Mouse (Mus musculus) inflammation-experienced regulatory T-cells, adult 6 months (primary cell): ENCODE data around the gene Gm49368. TPM values are rescaled to one million over a fixed set of nuclear protein-coding genes. Genes with fewer than 3 reads are reported as not detected.

Experiments used
- ATAC-seq: one replicate; pipeline ENCODE4 v1.8.0; 2017
- polyA plus RNA-seq, 3 experiments: library from polyadenylated mRNA; unstranded; fragments of 100-300 nt; shearing (Covaris generic); gene quantifications; one replicate each; pipeline ENCODE4 v1.2.1; 2017

The Gm49368 gene
- polyA plus RNA-seq, 3 experiments from 2014 or later, result 0.87 TPM; not detected in 2

GRCm38 (mm10) chr7:128058576-128058975, 3.9 kb upstream of the Gm49368 start:
- no peak for ATAC-seq

DNA sequence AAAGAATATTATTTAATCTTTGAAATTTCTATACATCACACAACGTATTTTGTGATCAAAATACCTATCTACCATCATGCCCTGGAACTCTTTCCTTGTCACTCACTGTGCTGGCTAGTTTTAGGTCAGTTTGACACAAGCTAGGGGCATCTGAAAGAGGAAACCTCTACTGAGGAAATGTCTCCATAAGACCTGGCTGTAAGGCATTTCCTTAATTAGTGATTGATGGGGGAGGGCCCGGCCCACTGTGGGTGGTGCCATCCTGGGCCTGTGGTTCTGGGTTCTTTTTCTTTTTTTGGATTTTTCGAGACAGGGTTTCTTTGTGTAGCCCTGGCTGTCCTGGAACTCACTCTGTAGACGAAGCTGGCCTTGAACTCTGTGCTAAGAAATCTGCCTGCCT, 3.4 kb upstream of the Gm49368 start:
- ATAC-seq, result no peak

DNA sequence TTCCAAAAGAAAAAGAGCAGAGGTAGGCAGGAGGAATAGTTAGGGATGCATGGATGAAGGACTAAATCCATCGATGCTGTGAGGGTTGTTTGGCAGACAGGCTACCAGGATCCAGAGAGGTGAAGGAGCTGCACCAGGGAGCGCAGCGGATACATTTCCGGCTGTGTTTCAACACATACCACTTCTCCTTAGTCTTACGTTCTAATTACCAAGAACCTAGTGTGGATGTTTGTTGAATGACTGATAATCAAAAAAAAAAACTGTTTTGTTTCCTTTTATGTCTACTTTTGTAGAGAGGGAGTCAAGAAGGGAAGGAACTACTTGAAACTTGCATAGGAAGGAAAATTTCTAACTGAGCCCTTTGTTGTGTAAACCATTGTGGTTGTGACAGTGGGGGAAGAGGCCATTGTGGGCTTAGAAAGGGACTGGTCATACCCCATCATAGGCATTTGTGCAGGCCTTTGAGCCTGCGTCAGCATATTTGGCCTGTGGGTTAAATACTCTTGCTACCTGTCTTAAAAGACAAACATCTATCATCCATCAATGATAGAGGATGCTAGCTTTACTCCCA, 813 bp downstream of the Gm49368 start:
- no peak for ATAC-seq

DNA sequence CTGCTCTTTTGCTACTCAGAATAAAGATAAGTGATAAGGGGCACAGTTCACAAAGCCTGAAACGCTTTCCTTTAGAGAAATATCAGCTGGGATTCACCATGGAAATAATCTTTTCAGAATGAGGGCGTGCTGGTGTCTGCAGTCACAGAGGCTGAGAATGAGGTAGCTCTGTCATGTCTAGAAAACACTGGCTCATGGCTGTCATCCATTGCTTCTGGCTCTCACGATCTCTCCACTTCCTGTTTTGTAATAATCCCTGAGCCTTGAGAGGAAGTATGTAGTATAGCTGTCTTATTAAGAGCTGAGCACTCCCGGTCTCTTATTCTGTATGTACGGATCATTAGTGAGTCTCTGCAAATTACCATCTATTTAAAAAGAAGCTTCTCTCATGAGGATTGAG, 3.1 kb downstream of the Gm49368 start:
- no peak for ATAC-seq

DNA sequence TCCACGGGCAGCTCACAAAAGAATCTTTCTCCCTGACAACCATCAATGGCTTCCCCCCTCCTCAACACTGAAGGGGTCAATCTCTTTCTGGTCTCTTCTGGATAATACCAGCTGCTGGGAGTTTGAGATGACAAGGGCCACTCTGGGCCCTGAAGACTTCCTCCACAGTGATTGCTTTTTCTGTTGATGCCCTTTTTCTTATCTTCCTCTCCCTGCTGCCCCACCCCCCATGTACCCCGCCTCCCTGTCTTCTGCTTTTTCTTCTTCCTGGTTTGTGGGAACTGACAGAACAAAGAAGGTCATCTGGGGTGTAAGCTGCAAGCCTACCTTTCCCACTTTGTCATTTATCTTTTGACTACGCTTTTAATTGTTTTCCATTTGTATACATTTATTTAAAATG, 5.4 kb downstream of the Gm49368 start:
- no peak for ATAC-seq

- no peak for ATAC-seq
These were observed 7.4 kb downstream of the Gm49368 start for GRCm38 (mm10) chr7:128069844-128070243.

GRCm38 (mm10) chr7:128071816-128072215, 9.3 kb downstream of the Gm49368 start:
- no peak for ATAC-seq

DNA sequence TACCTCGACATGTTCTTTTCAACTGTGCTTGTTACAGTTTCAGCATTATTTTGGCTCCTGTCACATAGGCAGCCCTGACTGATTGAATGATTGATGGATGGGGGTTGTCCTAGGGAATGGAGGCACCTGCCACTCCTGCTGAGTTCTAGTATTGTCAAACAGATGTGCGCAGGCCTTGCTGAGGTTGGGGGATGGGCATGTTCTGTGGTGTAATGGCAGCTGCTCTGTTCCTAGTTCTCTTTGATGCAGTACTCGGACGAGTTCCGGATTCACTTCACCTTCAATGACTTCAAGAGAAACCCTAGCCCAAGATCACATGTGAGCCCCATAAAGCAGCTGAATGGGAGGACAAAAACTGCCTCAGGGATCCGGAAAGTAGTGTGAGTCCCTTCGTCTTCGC, 17.5 kb downstream of the Gm49368 start:
- no peak for ATAC-seq

GRCm38 (mm10) chr7:128089141-128089540, 26.7 kb downstream of the Gm49368 start:
- no peak for ATAC-seq

DNA sequence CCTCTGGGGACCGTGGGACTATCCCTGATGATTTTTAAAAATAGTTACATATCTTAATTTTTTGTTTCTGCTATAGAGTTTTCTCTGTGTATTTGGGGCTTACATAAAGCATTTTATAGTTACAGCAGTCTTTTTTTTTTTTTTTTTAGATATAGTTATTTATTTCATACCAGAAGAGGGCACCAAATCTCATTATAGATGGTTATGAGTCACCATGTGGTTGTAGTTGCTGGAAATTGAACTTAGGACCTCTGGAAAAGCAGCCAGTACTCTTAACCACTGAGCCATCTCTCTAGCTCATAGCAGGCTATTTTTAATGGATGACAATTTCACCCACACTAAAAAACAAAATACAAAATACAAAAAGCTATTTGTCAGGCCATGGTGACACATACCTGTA, 35.7 kb downstream of the Gm49368 start:
- ATAC-seq, result no peak

DNA sequence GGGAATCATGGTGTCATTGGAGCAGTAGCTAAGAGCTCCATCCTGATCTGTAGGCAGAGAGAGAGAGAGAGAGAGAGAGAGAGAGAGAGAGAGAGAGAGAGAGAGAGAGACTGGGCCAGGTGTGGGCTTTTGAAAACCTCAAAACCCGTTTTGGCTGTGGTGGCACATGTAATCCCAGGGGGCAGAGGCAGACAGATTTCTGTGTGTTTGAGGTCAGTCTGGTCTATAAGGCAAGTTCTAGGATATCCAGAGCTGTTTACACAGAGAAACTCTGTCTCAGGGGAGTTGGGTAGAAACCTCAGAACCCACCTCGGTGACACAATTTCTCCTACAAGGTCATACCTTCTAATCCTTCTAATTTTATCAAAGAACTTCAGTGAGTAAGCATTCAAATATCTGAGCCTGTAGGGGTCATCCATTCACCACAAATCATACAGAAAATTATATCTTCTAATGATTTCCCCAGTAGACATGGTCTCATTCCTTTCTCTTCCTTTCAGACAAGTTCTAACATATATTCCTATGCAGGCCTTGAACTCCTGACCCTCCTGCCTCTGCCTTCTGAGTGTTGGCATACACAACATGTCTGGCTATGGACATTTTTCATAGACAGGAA, 38.4 kb downstream of the Gm49368 start:
- no peak for ATAC-seq

DNA sequence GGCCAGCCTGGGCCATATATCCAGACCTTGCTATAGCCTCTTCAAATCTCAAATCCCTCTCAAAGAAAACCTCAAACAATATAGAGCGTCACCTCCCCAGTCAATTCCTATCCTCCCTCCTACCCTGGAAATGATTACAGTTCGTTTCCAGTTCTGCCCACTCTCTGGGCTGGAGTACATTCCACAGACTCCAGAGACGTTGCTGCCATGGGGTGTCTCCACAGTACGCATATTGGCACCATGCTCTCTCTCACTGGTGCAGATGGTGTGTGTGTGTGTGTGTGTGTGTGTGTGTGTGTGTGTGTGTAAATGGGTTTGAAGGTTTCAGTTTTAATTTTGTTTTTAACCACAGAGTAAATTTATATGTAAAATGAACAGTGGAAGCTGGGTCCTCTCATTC, 42.8 kb downstream of the Gm49368 start:
- ATAC-seq, result peak; percentile 41

GRCm38 (mm10) chr7:128107462-128107861, 45.0 kb downstream of the Gm49368 start:
- ATAC-seq, result no peak

GRCm38 (mm10) chr7:128110314-128110713, 47.8 kb downstream of the Gm49368 start:
- no peak for ATAC-seq

GRCm38 (mm10) chr7:128112131-128112530, 49.6 kb downstream of the Gm49368 start:
- ATAC-seq, result no peak

GRCm38 (mm10) chr7:128114371-128115105, 52.1 kb downstream of the Gm49368 start:
- ATAC-seq, result no peak

GRCm38 (mm10) chr7:128115211-128115958, 52.9 kb downstream of the Gm49368 start:
- no peak for ATAC-seq

DNA sequence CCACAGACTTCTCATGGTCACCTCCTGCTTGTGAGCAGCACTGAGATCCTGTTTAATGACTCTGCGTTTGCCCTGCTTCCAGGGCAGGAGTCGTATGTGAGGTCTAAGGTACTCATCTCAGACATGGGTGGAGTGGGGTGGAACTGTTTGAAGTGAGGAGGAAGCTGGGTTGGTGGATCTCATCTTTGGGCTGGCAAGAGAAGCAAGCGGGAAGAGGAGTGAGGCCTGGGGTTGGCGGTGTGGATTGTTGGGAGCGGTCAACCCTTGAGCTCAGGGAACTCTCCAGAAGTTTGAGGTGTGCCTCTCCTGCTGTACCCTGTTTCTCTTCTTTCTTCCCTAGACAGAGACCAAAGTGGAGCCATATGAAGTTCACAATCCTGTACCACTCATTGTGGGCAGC, 53.9 kb downstream of the Gm49368 start:
- ATAC-seq, result no peak

GRCm38 (mm10) chr7:128119726-128120490, 57.4 kb downstream of the Gm49368 start:
- peak; percentile 61 for ATAC-seq

DNA sequence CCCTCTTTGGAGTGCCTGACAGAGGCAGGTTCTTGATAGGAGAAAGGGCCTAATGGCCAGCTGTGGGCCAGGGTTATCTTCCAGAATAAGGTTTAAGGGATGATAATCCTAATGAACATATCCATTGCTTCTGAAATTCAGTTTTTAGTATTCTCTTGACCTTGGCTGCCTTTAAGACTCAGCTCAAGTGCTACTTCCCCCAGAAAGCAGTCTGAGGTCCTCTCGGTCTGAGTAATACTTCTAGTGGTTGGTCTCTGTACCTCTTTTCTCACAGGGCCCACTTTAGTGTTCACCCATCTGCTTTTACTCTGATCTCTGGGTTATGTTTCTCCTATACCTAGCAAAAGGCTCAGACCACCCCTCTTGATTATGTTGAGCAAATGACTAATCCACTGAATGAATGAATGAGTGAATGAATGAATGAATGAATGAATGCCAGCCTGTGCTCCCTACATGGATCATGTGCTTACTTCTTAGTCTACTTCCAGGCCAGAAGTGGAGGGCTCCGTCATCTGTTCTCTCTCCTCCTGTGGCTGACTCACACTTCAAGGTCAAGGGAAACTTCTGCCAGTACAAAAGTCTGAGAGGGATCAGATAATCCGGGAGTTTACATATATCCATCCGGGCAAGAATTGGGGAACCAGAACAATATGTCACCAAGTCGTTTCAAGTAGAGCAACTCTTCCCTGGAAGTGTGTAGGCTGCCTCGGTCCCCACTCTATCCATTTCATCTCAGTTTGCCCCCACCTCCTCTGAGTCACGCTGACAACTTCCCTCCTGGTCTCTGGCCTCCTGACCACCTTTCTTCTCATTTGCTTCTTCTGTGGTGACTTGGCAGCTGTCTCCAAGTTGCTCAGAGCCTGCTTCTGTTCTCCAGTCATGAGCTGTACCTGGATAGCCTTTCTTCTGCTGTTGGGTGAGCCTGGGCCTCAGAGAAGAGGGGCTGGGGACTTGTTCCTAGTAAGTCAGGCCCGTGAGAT, 66.5 kb downstream of the Gm49368 start, which contains the start of gene Itgax:
Itgax (plus strand) TSS at position 807 of the 980 bp plus-strand sequence.
- no peak for ATAC-seq

GRCm38 (mm10) chr7:128132148-128132547, 69.7 kb downstream of the Gm49368 start:
- no peak for ATAC-seq
